Mouse (Mus musculus) liver, embryonic 14.5 days (tissue): ENCODE data around the gene Atox1.

Experiments used
- CTCF ChIP-seq: IDR thresholded peaks from 2 replicates; pipeline ENCODE4 v1.5.1; 2016; ENCODE audit warnings: antibody characterized with exemption, low read depth, control low read depth
- EP300 ChIP-seq: IDR thresholded peaks from 2 replicates; pipeline ENCODE4 v1.6.1; 2016; ENCODE audit warnings: antibody characterized with exemption, low read depth

DNA sequence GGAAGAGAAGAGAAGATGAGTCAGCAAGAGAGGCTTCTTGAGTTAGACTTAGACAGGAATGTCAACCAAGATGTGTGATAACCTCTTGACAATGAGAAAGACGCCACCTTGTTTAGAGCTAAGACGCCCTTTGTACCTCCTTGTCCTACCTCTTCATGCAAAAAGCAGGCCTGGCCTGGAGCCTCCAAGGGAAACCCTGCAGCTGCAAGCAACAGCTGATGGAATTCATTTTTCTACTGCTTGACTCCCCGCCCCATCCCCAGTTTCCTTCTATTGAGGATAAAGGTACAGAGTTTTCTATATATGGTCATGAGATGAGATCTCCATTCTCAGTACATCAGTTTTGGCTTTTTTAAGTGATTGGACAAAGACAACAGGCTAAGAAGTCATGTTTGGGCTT, 51.0 kb downstream of the Atox1 start:
- TF ChIP-seq CTCF (no peak), EP300 (no peak)
